ENCODE assay signal across 9 mouse cellular contexts in genomic region chrX:134686739-134687171, GRCm38 (mm10). TPM values are rescaled to one million over a fixed set of nuclear protein-coding genes. Genes with fewer than 3 reads are reported as not detected.
A peak's percentile ranks its signal among the peaks of the same experiment; 100 is the strongest.
DNase-seq lines count a peak whose midpoint lies in the region; ATAC-seq and TF ChIP-seq lines count a peak whose summit lies in the region.
"Had no signal": no experiment of that assay in that cellular context is flagged by ENCODE, and none has a peak within 500 bp of the region (broad histone marks: within the 10 kb centered on the region; RNA-seq: fewer than 3 reads in every experiment).

No protein-coding gene starts in this region.

- 23% methylated on average over 16 of the region's 16 CpGs for WGBS in heart, embryonic 15.5 days

- peak overlapping the region; percentile 81 for H3K27ac ChIP-seq in gastrocnemius, adult 2 months
- H3K27ac ChIP-seq in heart, embryonic 15.5 days: peak overlapping the region; percentile 90

- TF ChIP-seq CTCF in gastrocnemius, adult 2 months (IDR thresholded peaks at IDR 0.05): no peak
- TF ChIP-seq CTCF in E14TG2a.4 (conservative IDR thresholded peaks at IDR 0.05; ENCODE audit: low read length): no peak

- H3K36me3 ChIP-seq in E14TG2a.4 (ENCODE audit: insufficient read depth, low read length): peaks cover 41% of the 10 kb centered on the region
- H3K36me3 ChIP-seq in heart, embryonic 15.5 days: peaks cover 19% of the 10 kb centered on the region; the same call in 1 of the 2 replicates
- H3K36me3 ChIP-seq in splenic B cell, adult 2 months (ENCODE audit: control insufficient read depth, insufficient read depth, low read length, poor library complexity, severe bottlenecking): no peaks in the 10 kb centered on the region

- ATAC-seq in heart, embryonic 15.5 days (replicated peaks; ENCODE audit: insufficient number of reproducible peaks, insufficient read depth, low FRiP score, low read depth): peak; percentile 70

- peak overlapping the region; percentile 79 for H3K4me3 ChIP-seq in gastrocnemius, adult 2 months
- H3K4me3 ChIP-seq in E14TG2a.4 (replicated peaks; ENCODE audit: low read length): peak overlapping the region; percentile 78
- peak overlapping the region; percentile 62 for H3K4me3 ChIP-seq in heart, embryonic 15.5 days

- peak overlapping the region; percentile 56 for H3K4me2 ChIP-seq in heart, embryonic 15.5 days

- no peaks in the 10 kb centered on the region for H3K9me3 ChIP-seq in E14TG2a.4 (ENCODE audit: low read length)
- H3K9me3 ChIP-seq in heart, embryonic 15.5 days (replicated peaks): no peaks in the 10 kb centered on the region

- DNase-seq in gastrocnemius, adult 2 months: peak; percentile 46
- no peak for DNase-seq in gastrocnemius, adult 8-10 months (ENCODE audit: low spot score in 2 of 2)
- DNase-seq in cerebellum, postnatal 10 days: peak; percentile 69 to 71
- peak; percentile 30 to 41 for DNase-seq in layer of hippocampus, postnatal 10 days (ENCODE audit: low spot score in 2 of 2)
- DNase-seq in lung, postnatal 36 days: peak; percentile 39
- DNase-seq in splenic B cell, adult 2 months (ENCODE audit: low read depth, low spot score): peak; percentile 0

- peaks cover 32% of the 10 kb centered on the region for H3K4me1 ChIP-seq in E14TG2a.4 (replicated peaks; ENCODE audit: low read depth, low read length)
- no peaks in the 10 kb centered on the region; the same call in 1 of the 2 replicates for H3K4me1 ChIP-seq in heart, embryonic 15.5 days (replicated peaks)

- H3K27me3 ChIP-seq in E14TG2a.4 (ENCODE audit: insufficient read depth, low read length): no peaks in the 10 kb centered on the region
- no peaks in the 10 kb centered on the region for H3K27me3 ChIP-seq in heart, embryonic 15.5 days
- H3K27me3 ChIP-seq in splenic B cell, adult 2 months (ENCODE audit: control insufficient read depth, insufficient read depth, low read length, poor library complexity, severe bottlenecking): no peaks in the 10 kb centered on the region

- intact Hi-C loops in gastrocnemius, adult 2 months (cut with DNase I): no loop called here

- H3K9ac ChIP-seq in heart, embryonic 15.5 days: peak overlapping the region; percentile 63

RNA-seq across cellular contexts. Expression of gene Armcx4, which starts 0.4 kb away (rescaled TPM):
- total RNA-seq in gastrocnemius, adult 2 months (2021): 10 to 100 TPM in 1 of 2 experiments, 1 to 10 TPM in 1; 5.9 to 23.9 TPM
- 1 to 10 TPM; 5.5 to 9.5 (median 7.6) TPM for total RNA-seq in gastrocnemius, adult 8-10 months (2022)
- polyA plus RNA-seq in heart, embryonic 15.5 days (2015; fragmentation: Nextera tagmentation; extraction: Ambion mirVana): 3.8 and 4.1 TPM in 2 replicates
- total RNA-seq in layer of hippocampus, postnatal 10 days (2021): 10 to 100 TPM; 51.9 to 57.1 TPM
- total RNA-seq: MEL had no signal

RNA-seq across cellular contexts. Expression of gene Armcx1, which starts 31.0 kb away (rescaled TPM):
- total RNA-seq in gastrocnemius, adult 2 months (2021): 1 to 10 TPM; 1.4 to 2.4 TPM
- 1 to 10 TPM in 3 of 4 experiments, under 1 TPM in 1; 0.92 to 2.2 (median 1.6) TPM for total RNA-seq in gastrocnemius, adult 8-10 months (2022)
- polyA plus RNA-seq in heart, embryonic 15.5 days (2015; fragmentation: Nextera tagmentation; extraction: Ambion mirVana): 40.5 and 43.2 TPM in 2 replicates
- 10 to 100 TPM; 54.1 to 59.5 TPM for total RNA-seq in layer of hippocampus, postnatal 10 days (2021)
- total RNA-seq: MEL had no signal

Comparison
In these comparisons a context has a peak if more than half of its experiments do, and no peak if none do; other contexts are left out.
1. DNase-seq: peak in gastrocnemius, adult 2 months (single experiment), cerebellum, postnatal 10 days (2 of 2), layer of hippocampus, postnatal 10 days (2 of 2), lung, postnatal 36 days (single experiment) and splenic B cell, adult 2 months (single experiment); none in gastrocnemius, adult 8-10 months (0 of 2).
2. RNA of gene Armcx1, which starts 31.0 kb away (total RNA-seq): 54.1 to 59.5 TPM in layer of hippocampus, postnatal 10 days; 1.4 to 2.4 TPM in gastrocnemius, adult 2 months and 0.92 to 2.2 TPM in gastrocnemius, adult 8-10 months; every median in the first group is over 10 times any median in the second.
3. Peak in every context shown above with its lines, with median percentiles within 50 percentile points of each other: H3K4me3 ChIP-seq.